Mouse (Mus musculus) heart, adult 2 months (tissue): Measurements from ENCODE around the gene Unc13a.

ENCODE experiments used
- CTCF ChIP-seq: fragments of 200-600 bp; IDR thresholded peaks from 2 replicates; pipeline ENCODE4 v1.8.1; 2022; ENCODE audit warnings: antibody characterized with exemption, mild to moderate bottlenecking, moderate library complexity
- EP300 ChIP-seq: fragments of 200-500 bp; IDR thresholded peaks from 2 replicates; pipeline ENCODE4 v1.6.1; 2011; ENCODE audit warnings: low read depth, low read length, control low read depth; ENCODE audit not compliant: insufficient read depth
- POLR2A ChIP-seq: fragments of 200-500 bp; IDR thresholded peaks from 2 replicates; pipeline ENCODE4 v1.6.1; 2011; ENCODE audit warnings: mild to moderate bottlenecking, low read depth, low read length, control low read depth; ENCODE audit not compliant: insufficient read depth

- TF ChIP-seq CTCF (no peak), EP300 (no peak), POLR2A (no peak)
Observed at GRCm38 (mm10) chr8:71692509-71692908, 21.0 kb upstream of the Unc13a start.
